Mouse (Mus musculus) lung, adult 2 months (tissue): ENCODE measurements around the gene Paqr9. TPM values are rescaled to one million over a fixed set of nuclear protein-coding genes. Genes with fewer than 3 reads are reported as not detected.

Experiments used
- DNase-seq: peaks from one replicate; pipeline ENCODE4 v3.0.0; 2022
- H3K4me1 ChIP-seq: fragments of 200-500 bp; 2 replicates; pipeline ENCODE4 v1.6.1; 2011; ENCODE audit warnings: low read length; ENCODE audit not compliant: control insufficient read depth, insufficient read depth
- H3K4me3 ChIP-seq: fragments of 200-500 bp; replicated peaks from 2 replicates; pipeline ENCODE3; 2011; ENCODE audit warnings: low read depth, mild to moderate bottlenecking, control low read depth, low read length; ENCODE audit errors: extremely low read depth
- CTCF ChIP-seq: fragments of 200-500 bp; IDR thresholded peaks from 2 replicates; pipeline ENCODE4 v1.5.1; 2011; ENCODE audit warnings: mild to moderate bottlenecking, low read length, control low read depth; ENCODE audit not compliant: insufficient read depth
- POLR2A ChIP-seq: fragments of 200-500 bp; IDR thresholded peaks from 2 replicates; pipeline ENCODE4 v1.6.1; 2011; ENCODE audit warnings: low read depth, mild to moderate bottlenecking, control low read depth, low read length, borderline replicate concordance; ENCODE audit errors: extremely low read depth
- WGBS: fragments of 180-500 bp; shearing (Covaris S2); methylation state at CpG from one replicate; pipeline ENCODE4 v1.1.7; 2018; 5-methylcytosine and 5-hydroxymethylcytosine counted together
- polyA plus RNA-seq: library from polyadenylated mRNA; depleted of rRNA; stranded (reverse); fragments of >200 nt; gene quantifications from 2 replicates; pipeline ENCODE4 v1.2.3, GENCODE M21; 2012

The Paqr9 gene
- polyA plus RNA-seq, 1 experiment, result 2.0 TPM

DNA sequence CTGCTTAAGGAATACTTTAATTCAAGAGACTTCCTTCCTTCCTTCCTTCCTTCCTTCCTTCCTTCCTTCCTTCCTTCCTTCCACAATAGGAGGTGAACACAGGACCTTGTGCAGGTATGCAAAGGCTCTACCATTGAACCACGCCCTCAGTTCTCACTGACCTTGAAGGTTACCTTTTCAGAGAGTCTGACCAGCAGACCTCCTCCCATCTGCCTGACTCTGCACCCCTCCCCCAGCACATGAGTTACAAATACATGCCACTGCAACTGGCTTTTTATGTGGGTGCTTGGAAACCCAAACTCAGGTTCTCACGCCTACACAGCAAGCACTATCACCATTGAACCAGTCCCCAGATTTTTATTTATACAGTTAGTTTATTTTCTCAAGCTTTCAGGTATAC lies 36.9 kb upstream of the Paqr9 start:
- DNase-seq, result no peak
- H3K4me3 ChIP-seq, result no peak overlapping the region
- no peaks in the 10 kb centered on the region for H3K4me1 ChIP-seq
- no peak for TF ChIP-seq CTCF
- TF ChIP-seq POLR2A, result no peak
- 82% methylated on average over 2 of the region's 2 CpGs for WGBS

- no peak for DNase-seq
- 73% methylated on average over 6 of the region's 6 CpGs for WGBS
- TF ChIP-seq CTCF (no peak), POLR2A (no peak)
- H3K4me1 ChIP-seq, result no peaks in the 10 kb centered on the region
- H3K4me3 ChIP-seq, result no peak overlapping the region
Observed at GRCm38 (mm10) chr9:95525376-95525775, 34.1 kb upstream of the Paqr9 start.

- DNase-seq, result no peak
- 17% methylated on average over 2 of the region's 2 CpGs for WGBS
- H3K4me3 ChIP-seq, result no peak overlapping the region
- no peak for TF ChIP-seq CTCF
- TF ChIP-seq POLR2A, result no peak
- H3K4me1 ChIP-seq, result no peaks in the 10 kb centered on the region
Observed at GRCm38 (mm10) chr9:95525961-95526360, 33.5 kb upstream of the Paqr9 start.

DNA sequence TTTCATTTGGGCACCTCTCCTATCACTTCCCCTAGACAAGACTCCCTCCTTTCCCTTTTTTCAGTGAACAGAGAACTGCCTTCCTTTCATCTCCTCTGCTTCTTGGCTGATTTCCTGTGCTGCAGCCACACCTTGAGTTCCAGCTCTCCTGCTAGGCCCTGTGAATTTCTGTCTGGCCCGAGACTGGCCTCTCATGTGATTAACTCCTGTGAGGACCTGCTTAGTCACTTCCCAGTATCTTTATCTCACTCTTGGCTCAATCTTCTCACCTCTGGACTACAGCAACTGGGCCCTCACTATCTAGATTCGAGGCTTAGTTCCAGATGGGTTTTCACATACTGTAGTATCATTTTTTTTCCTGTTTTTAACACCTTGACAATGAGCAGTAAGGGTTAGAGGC lies 31.8 kb upstream of the Paqr9 start:
- WGBS, result 25% methylated on average over 2 of the region's 2 CpGs
- no peak overlapping the region for H3K4me3 ChIP-seq

GRCm38 (mm10) chr9:95531144-95531543 lies 28.3 kb upstream of the Paqr9 start:
- 57% methylated on average over 3 of the region's 3 CpGs for WGBS
- no peak for DNase-seq
- TF ChIP-seq CTCF, result no peak
- no peak for TF ChIP-seq POLR2A
- H3K4me3 ChIP-seq, result no peak overlapping the region
- no peaks in the 10 kb centered on the region for H3K4me1 ChIP-seq

More for the DNA sequence above, 31.8 kb upstream of the Paqr9 start:
- no peak for DNase-seq
- no peaks in the 10 kb centered on the region for H3K4me1 ChIP-seq
- TF ChIP-seq POLR2A, result no peak
- no peak for TF ChIP-seq CTCF

GRCm38 (mm10) chr9:95533817-95534216 lies 25.6 kb upstream of the Paqr9 start:
- DNase-seq, result no peak

GRCm38 (mm10) chr9:95539176-95539800 lies 20.2 kb upstream of the Paqr9 start:
- no peak overlapping the region for H3K4me3 ChIP-seq
- 54% methylated on average over 2 of the region's 2 CpGs for WGBS
- H3K4me1 ChIP-seq, result no peaks in the 10 kb centered on the region
- no peak for DNase-seq
- TF ChIP-seq CTCF, result no peak
- no peak for TF ChIP-seq POLR2A

More at GRCm38 (mm10) chr9:95533817-95534216, 25.6 kb upstream of the Paqr9 start:
- 33% methylated on average over 6 of the region's 6 CpGs for WGBS
- no peaks in the 10 kb centered on the region for H3K4me1 ChIP-seq
- no peak overlapping the region for H3K4me3 ChIP-seq
- TF ChIP-seq POLR2A, result no peak

- Histone ChIP-seq H3K4me1 (no peaks in the 10 kb centered on the region), H3K4me3 (no peak overlapping the region)
- TF ChIP-seq CTCF (peak; percentile 46), POLR2A (no peak)
- 49% methylated on average over 4 of the region's 4 CpGs for WGBS
- no peak for DNase-seq
Observed at GRCm38 (mm10) chr9:95540487-95540886, 19.0 kb upstream of the Paqr9 start.

DNA sequence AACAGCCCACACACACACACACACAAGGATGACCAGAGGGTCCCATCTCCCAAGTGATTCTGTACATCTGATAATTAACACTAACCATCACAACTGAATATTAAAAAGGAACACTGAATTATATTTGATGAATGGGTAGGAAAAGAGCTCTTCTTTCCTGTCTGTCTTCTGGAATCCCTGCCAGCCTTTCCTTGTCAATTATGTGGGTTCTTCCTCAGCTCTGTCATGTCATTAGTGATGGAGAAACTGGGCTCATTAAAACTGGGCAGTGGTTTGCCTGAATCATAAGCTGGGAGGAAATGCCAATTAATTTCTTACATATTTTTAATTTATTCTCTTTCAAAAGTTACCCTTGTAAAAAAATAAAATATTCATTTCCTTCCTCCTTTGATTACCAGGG lies 18.2 kb upstream of the Paqr9 start:
- no peak for DNase-seq
- H3K4me1 ChIP-seq, result no peaks in the 10 kb centered on the region
- H3K4me3 ChIP-seq, result no peak overlapping the region

DNA sequence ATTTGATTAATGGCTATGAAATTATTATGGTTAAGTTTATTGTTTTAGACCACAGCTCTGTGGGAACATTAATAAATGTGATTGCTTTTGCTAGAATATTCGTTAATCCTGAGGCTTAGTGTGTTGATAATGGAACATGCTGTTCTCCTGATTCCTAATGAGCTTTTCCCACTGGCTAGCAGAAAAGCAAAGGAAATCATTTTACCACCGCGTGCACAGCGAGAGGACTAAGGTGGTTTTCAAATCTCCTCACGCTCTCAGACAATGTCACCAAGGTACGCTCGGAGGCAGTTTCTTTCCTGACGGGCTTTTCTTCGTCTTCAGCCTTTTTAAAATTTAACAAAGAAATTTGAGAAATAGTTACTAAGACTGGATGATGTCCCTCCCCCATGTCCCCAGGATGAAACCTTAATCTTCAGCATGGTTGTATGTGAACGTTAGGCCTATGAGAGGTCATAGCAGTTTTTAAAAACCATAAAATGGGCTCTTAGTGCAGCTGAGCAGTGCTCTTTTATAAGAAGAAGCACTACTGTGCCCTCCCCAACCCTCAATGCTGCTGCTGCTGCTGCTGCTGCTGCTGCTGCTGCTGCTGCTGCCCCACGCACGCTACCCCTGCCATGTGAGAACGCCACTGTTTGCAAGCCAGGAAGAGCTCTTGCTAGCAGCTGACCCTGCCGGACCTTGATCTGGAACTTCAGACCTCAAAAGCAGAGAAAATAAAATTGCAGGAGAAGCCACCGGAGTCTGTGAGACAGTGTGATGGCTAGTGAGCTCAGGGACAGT lies 17.6 kb upstream of the Paqr9 start:
- WGBS, result 80% methylated on average over 15 of the region's 15 CpGs
- no peak for TF ChIP-seq POLR2A
- TF ChIP-seq CTCF, result no peak
- H3K4me1 ChIP-seq, result no peaks in the 10 kb centered on the region
- H3K4me3 ChIP-seq, result no peak overlapping the region
- no peak for DNase-seq

More for the DNA sequence above, 18.2 kb upstream of the Paqr9 start:
- no peak for TF ChIP-seq CTCF
- TF ChIP-seq POLR2A, result no peak
